ENCODE assay signal across 18 mouse cellular contexts in the genomic region with DNA sequence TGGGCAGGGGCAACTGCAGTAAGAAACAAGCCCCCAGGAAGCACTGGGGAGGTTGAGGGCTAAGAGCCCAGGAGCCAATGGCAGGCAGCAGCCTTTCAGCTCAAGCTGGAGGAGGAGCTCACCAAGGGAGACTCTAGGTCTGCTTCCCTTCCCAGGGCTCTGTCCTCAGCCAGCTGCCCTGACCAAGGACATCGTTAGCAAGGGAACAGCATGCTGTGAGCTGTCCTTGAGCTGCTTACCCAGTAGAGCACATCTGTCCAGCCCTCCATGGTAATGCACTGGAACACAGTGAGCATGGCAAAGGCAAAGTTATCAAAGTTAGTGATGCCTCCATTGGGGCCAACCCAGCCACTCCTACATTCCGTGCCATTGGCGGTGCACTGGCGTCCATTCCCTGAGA.
DNase-seq lines count a peak whose midpoint lies in the region; ATAC-seq and TF ChIP-seq lines count a peak whose summit lies in the region.
"Had no signal": no experiment of that assay in that cellular context is flagged by ENCODE, and none has a peak within 500 bp of the region (broad histone marks: within the 10 kb centered on the region; RNA-seq: fewer than 3 reads in every experiment).

No protein-coding gene starts in this region.

- TF ChIP-seq CTCF in intestine, postnatal 0 days (IDR thresholded peaks at IDR 0.05; ENCODE audit: low read depth): no peak
- TF ChIP-seq CTCF in olfactory bulb, adult 2 months (IDR thresholded peaks at IDR 0.05; ENCODE audit: insufficient read depth, low read depth, low read length): no peak

- no peak overlapping the region for H3K9ac ChIP-seq in intestine, embryonic 14.5 days (ENCODE audit: low read length)
- H3K9ac ChIP-seq in intestine, postnatal 0 days (ENCODE audit: low read depth, low read length): no peak overlapping the region
- H3K9ac ChIP-seq: embryonic facial prominence, embryonic 12.5 days; forebrain, postnatal 0 days; limb, embryonic 12.5 days; liver, postnatal 0 days; midbrain, embryonic 13.5 days had no signal

- TF ChIP-seq POLR2A in olfactory bulb, adult 2 months (IDR thresholded peaks at IDR 0.05; ENCODE audit: insufficient read depth, low read depth, low read length): no peak

- no peak overlapping the region for H3K27ac ChIP-seq in intestine, embryonic 14.5 days (ENCODE audit: low read depth)
- H3K27ac ChIP-seq in intestine, postnatal 0 days (ENCODE audit: low read depth, low read length): no peak overlapping the region
- 0 out of 2 replicates have a peak overlapping the region, but pooled peaks have one; percentile 24 for H3K27ac ChIP-seq in olfactory bulb, adult 2 months (ENCODE audit: insufficient read depth, low read depth, low read length)
- H3K27ac ChIP-seq: embryonic facial prominence, embryonic 12.5 days; hindbrain, postnatal 0 days; limb, embryonic 12.5 days; midbrain, embryonic 13.5 days had no signal

- no peak overlapping the region for H3K4me2 ChIP-seq in intestine, embryonic 14.5 days (ENCODE audit: low read length)
- H3K4me2 ChIP-seq in intestine, postnatal 0 days (replicated peaks; ENCODE audit: low read depth): no peak overlapping the region
- H3K4me2 ChIP-seq: embryonic facial prominence, embryonic 12.5 days; limb, embryonic 12.5 days; liver, embryonic 11.5 days; midbrain, embryonic 13.5 days had no signal

- ATAC-seq in intestine, embryonic 14.5 days (replicated peaks; ENCODE audit: low FRiP score, low TSS enrichment, low read depth): no peak
- no peak for ATAC-seq in intestine, postnatal 0 days
- ATAC-seq in megakaryocyte-erythroid progenitor cell, adult 5-6 weeks (replicated peaks; ENCODE audit: low FRiP score, low TSS enrichment, poor library complexity, severe bottlenecking): no peak
- ATAC-seq: forebrain, postnatal 0 days; liver, postnatal 0 days; midbrain, embryonic 13.5 days; Patski had no signal

- no peak overlapping the region for H3K4me3 ChIP-seq in intestine, embryonic 14.5 days (ENCODE audit: low read depth, low read length)
- H3K4me3 ChIP-seq in intestine, postnatal 0 days (ENCODE audit: low read depth, low read length): no peak overlapping the region
- no peak overlapping the region for H3K4me3 ChIP-seq in olfactory bulb, adult 2 months (ENCODE audit: insufficient read depth, low read depth, low read length)
- H3K4me3 ChIP-seq: embryonic facial prominence, embryonic 12.5 days; limb, embryonic 12.5 days; midbrain, embryonic 13.5 days had no signal

- WGBS in intestine, embryonic 14.5 days: 81% methylated on average over 4 of the region's 4 CpGs
- WGBS in intestine, postnatal 0 days: 87% methylated on average over 4 of the region's 4 CpGs
- 81% methylated on average over 4 of the region's 4 CpGs for WGBS in olfactory bulb, adult 2 months

- no peaks in the 10 kb centered on the region for H3K27me3 ChIP-seq in intestine, embryonic 14.5 days (replicated peaks; ENCODE audit: control insufficient read depth, insufficient read depth, low read length)
- no peaks in the 10 kb centered on the region for H3K27me3 ChIP-seq in intestine, postnatal 0 days (replicated peaks; ENCODE audit: control insufficient read depth, insufficient read depth, low read length)
- H3K27me3 ChIP-seq: CH12.LX; midbrain, embryonic 13.5 days had no signal

- H3K4me1 ChIP-seq in intestine, embryonic 14.5 days (replicated peaks; ENCODE audit: control insufficient read depth, insufficient read depth, low read length): peaks cover 8% of the 10 kb centered on the region
- H3K4me1 ChIP-seq in intestine, postnatal 0 days (replicated peaks; ENCODE audit: control insufficient read depth, insufficient read depth, low read length): no peaks in the 10 kb centered on the region
- peaks cover 33% of the 10 kb centered on the region for H3K4me1 ChIP-seq in olfactory bulb, adult 2 months (ENCODE audit: control insufficient read depth, insufficient read depth, low read length)

- H3K9me3 ChIP-seq in intestine, embryonic 14.5 days (ENCODE audit: control insufficient read depth, low read length): no peaks in the 10 kb centered on the region
- H3K9me3 ChIP-seq in intestine, postnatal 0 days (ENCODE audit: control insufficient read depth): no peaks in the 10 kb centered on the region
- H3K9me3 ChIP-seq: embryonic facial prominence, embryonic 12.5 days; G1E; limb, embryonic 12.5 days; midbrain, embryonic 13.5 days had no signal

- DNase-seq in intestine, embryonic 14.5 days (ENCODE audit: low spot score): peak; percentile 45
- DNase-seq in adrenal gland, adult 2 months: peak; percentile 69
- peak; percentile 55 for DNase-seq in adrenal gland, postnatal 10 days
- DNase-seq in right cerebral cortex, postnatal 36 days (ENCODE audit: low spot score in 2 of 2): no peak
- DNase-seq: B cell, adult 2 months; forebrain, postnatal 0 days; liver, postnatal 0 days had no signal

- no peaks in the 10 kb centered on the region for H3K36me3 ChIP-seq in intestine, embryonic 14.5 days (ENCODE audit: control insufficient read depth, insufficient read depth, low read length)
- H3K36me3 ChIP-seq in intestine, postnatal 0 days (ENCODE audit: control insufficient read depth, insufficient read depth): no peaks in the 10 kb centered on the region
- H3K36me3 ChIP-seq: embryonic facial prominence, embryonic 12.5 days; G1E; limb, embryonic 12.5 days; midbrain, embryonic 13.5 days had no signal

Comparison
In these comparisons a context has a peak if more than half of its experiments do, and no peak if none do; other contexts are left out.
1. DNase-seq: peak in intestine, embryonic 14.5 days (single experiment), adrenal gland, adult 2 months (single experiment) and adrenal gland, postnatal 10 days (single experiment); none in right cerebral cortex, postnatal 36 days (0 of 2).